Mouse (Mus musculus) megakaryocyte, embryonic 14.5 days (primary cell): Measurements from ENCODE around the gene Gpx8. TPM values are rescaled to one million over a fixed set of nuclear protein-coding genes. Genes with fewer than 3 reads are reported as not detected.
"Not testable (repeated sequence)": the region's sequence is repeated elsewhere in the genome, so short reads cannot be mapped to it uniquely, and the experiment has no call there.

Experiments
- H3K27me3 ChIP-seq: replicated peaks from 2 replicates; pipeline ENCODE3; 2012; ENCODE audit warnings: inconsistent platforms
- H3K36me3 ChIP-seq: replicated peaks from 2 replicates; pipeline ENCODE3; 2012; ENCODE audit warnings: low read length, inconsistent platforms, mixed read lengths
- H3K4me1 ChIP-seq: 2 replicates; pipeline ENCODE4 v1.6.1; 2012; ENCODE audit warnings: inconsistent platforms
- H3K4me3 ChIP-seq: replicated peaks from 2 replicates; pipeline ENCODE3; 2012; ENCODE audit warnings: moderate library complexity, mild to moderate bottlenecking, inconsistent platforms
- H3K9me3 ChIP-seq: 2 replicates; pipeline ENCODE4 v1.6.1; 2012; ENCODE audit warnings: inconsistent platforms
- FLI1 ChIP-seq: IDR thresholded peaks from 2 replicates; pipeline ENCODE4 v1.6.1; 2012; ENCODE audit warnings: low read length, inconsistent platforms, mixed read lengths
- GATA1 ChIP-seq: IDR thresholded peaks from 3 replicates; pipeline ENCODE4 v1.6.1; 2012; ENCODE audit warnings: mixed read lengths, low read length, inconsistent platforms, borderline replicate concordance
- polyA plus RNA-seq: library from polyadenylated mRNA; stranded (reverse); fragments of >175 nt; gene quantifications from 2 replicates; pipeline ENCODE4 v1.2.3, GENCODE M21; 2012; ENCODE audit warnings: low replicate concordance; ENCODE audit not compliant: insufficient read depth

The Gpx8 gene
- polyA plus RNA-seq, 1 experiment: not detected

GRCm38 (mm10) chr13:113031792-113032571 is 14.2 kb downstream of the Gpx8 start:
- no peaks in the 10 kb centered on the region for H3K36me3 ChIP-seq
- H3K4me1 ChIP-seq: peaks cover 33% of the 10 kb centered on the region
- TF ChIP-seq GATA1: no peak
- TF ChIP-seq FLI1: no peak
- H3K27me3 ChIP-seq: peaks cover 76% of the 10 kb centered on the region
- H3K9me3 ChIP-seq: no peaks in the 10 kb centered on the region
- peak overlapping the region; percentile 76 for H3K4me3 ChIP-seq

GRCm38 (mm10) chr13:113031351-113031750 is 14.9 kb downstream of the Gpx8 start:
- Histone ChIP-seq H3K4me1 (peaks cover 33% of the 10 kb centered on the region), H3K9me3 (no peaks in the 10 kb centered on the region), H3K4me3 (no peak overlapping the region), H3K27me3 (peaks cover 79% of the 10 kb centered on the region), H3K36me3 (no peaks in the 10 kb centered on the region)
- no peak for TF ChIP-seq GATA1
- no peak for TF ChIP-seq FLI1

GRCm38 (mm10) chr13:113023274-113024143 is 22.7 kb downstream of the Gpx8 start:
- no peaks in the 10 kb centered on the region for H3K36me3 ChIP-seq
- H3K9me3 ChIP-seq: no peaks in the 10 kb centered on the region; the same call in 1 of the 2 replicates
- H3K27me3 ChIP-seq: peaks cover 38% of the 10 kb centered on the region
- no peak overlapping the region for H3K4me3 ChIP-seq
- peaks cover 9% of the 10 kb centered on the region; the same call in 1 of the 2 replicates for H3K4me1 ChIP-seq
- TF ChIP-seq GATA1 (no peak), FLI1 (no peak)

GRCm38 (mm10) chr13:113022467-113022866 is 23.7 kb downstream of the Gpx8 start:
- peaks cover 32% of the 10 kb centered on the region for H3K27me3 ChIP-seq
- peaks cover 9% of the 10 kb centered on the region; the same call in 1 of the 2 replicates for H3K4me1 ChIP-seq
- no peak overlapping the region for H3K4me3 ChIP-seq
- H3K36me3 ChIP-seq: no peaks in the 10 kb centered on the region
- TF ChIP-seq GATA1 (no peak), FLI1 (no peak)
- H3K9me3 ChIP-seq: no peaks in the 10 kb centered on the region; the same call in 1 of the 2 replicates

GRCm38 (mm10) chr13:113021521-113021920 is 24.7 kb downstream of the Gpx8 start:
- peaks cover 9% of the 10 kb centered on the region; the same call in 1 of the 2 replicates for H3K4me1 ChIP-seq
- no peak overlapping the region for H3K4me3 ChIP-seq
- TF ChIP-seq GATA1: no peak
- TF ChIP-seq FLI1: no peak
- no peaks in the 10 kb centered on the region; the same call in 1 of the 2 replicates for H3K9me3 ChIP-seq
- no peaks in the 10 kb centered on the region for H3K36me3 ChIP-seq
- peaks cover 29% of the 10 kb centered on the region for H3K27me3 ChIP-seq

- not testable (repeated sequence) for H3K9me3 ChIP-seq, H3K36me3 ChIP-seq
- peaks cover 16% of the 10 kb centered on the region for H3K27me3 ChIP-seq
- peak overlapping the region; percentile 90 for H3K4me3 ChIP-seq
- peaks cover 13% of the 10 kb centered on the region for H3K4me1 ChIP-seq
Observed at GRCm38 (mm10) chr13:113013174-113013953, 32.8 kb downstream of the Gpx8 start.

GRCm38 (mm10) chr13:113012683-113013082 is 33.5 kb downstream of the Gpx8 start:
- Histone ChIP-seq H3K4me3 (peak overlapping the region; percentile 90), H3K27me3 (peaks cover 21% of the 10 kb centered on the region), H3K9me3 (peaks cover 7% of the 10 kb centered on the region), H3K36me3 (no peaks in the 10 kb centered on the region), H3K4me1 (peaks cover 13% of the 10 kb centered on the region)
- no peak for TF ChIP-seq GATA1
- no peak for TF ChIP-seq FLI1

GRCm38 (mm10) chr13:113000576-113001318 is 45.5 kb downstream of the Gpx8 start:
- H3K4me1 ChIP-seq: peaks cover 10% of the 10 kb centered on the region
- TF ChIP-seq FLI1: no peak
- no peak for TF ChIP-seq GATA1
- H3K36me3 ChIP-seq: no peaks in the 10 kb centered on the region
- H3K9me3 ChIP-seq: no peaks in the 10 kb centered on the region
- H3K4me3 ChIP-seq: no peak overlapping the region
- H3K27me3 ChIP-seq: peaks cover 61% of the 10 kb centered on the region

- Histone ChIP-seq H3K9me3 (no peaks in the 10 kb centered on the region), H3K4me1 (peaks cover 10% of the 10 kb centered on the region), H3K27me3 (peaks cover 65% of the 10 kb centered on the region), H3K4me3 (no peak overlapping the region), H3K36me3 (no peaks in the 10 kb centered on the region)
- TF ChIP-seq GATA1 (no peak), FLI1 (no peak)
Observed at GRCm38 (mm10) chr13:113000090-113000489, 46.1 kb downstream of the Gpx8 start.
